Mouse (Mus musculus) hindbrain, embryonic 12.5 days (tissue): ENCODE data around the gene Sh3bp2. TPM values are rescaled to one million over a fixed set of nuclear protein-coding genes. Genes with fewer than 3 reads are reported as not detected.

ENCODE experiments used
- ATAC-seq: fragments of 200-750 bp; cut with Nextera tagmentation; 2 replicates; pipeline ENCODE4 v1.8.0; 2017; ENCODE audit warnings: moderate TSS enrichment; ENCODE audit not compliant: low FRiP score
- H3K27ac ChIP-seq: fragments of 300-500 bp; sonication (generic); 2 replicates; pipeline ENCODE4 v1.5.1; 2016; ENCODE audit warnings: mild to moderate bottlenecking
- H3K27me3 ChIP-seq: fragments of 300-500 bp; sonication (generic); 2 replicates; pipeline ENCODE4 v1.6.1; 2016; ENCODE audit warnings: mild to moderate bottlenecking
- H3K36me3 ChIP-seq: fragments of 300-500 bp; sonication (generic); 2 replicates; pipeline ENCODE4 v1.6.1; 2016; ENCODE audit warnings: mild to moderate bottlenecking
- H3K4me1 ChIP-seq: fragments of 300-500 bp; sonication (generic); 2 replicates; pipeline ENCODE4 v1.6.1; 2016
- H3K4me2 ChIP-seq: fragments of 300-500 bp; sonication (generic); replicated peaks from 2 replicates; pipeline ENCODE4 v1.6.1; 2016; ENCODE audit warnings: mild to moderate bottlenecking
- H3K4me3 ChIP-seq: fragments of 300-500 bp; sonication (generic); 2 replicates; pipeline ENCODE4 v1.5.1; 2016; ENCODE audit warnings: mild to moderate bottlenecking
- H3K9ac ChIP-seq: fragments of 300-500 bp; sonication (generic); 2 replicates; pipeline ENCODE4 v1.6.1; 2016; ENCODE audit warnings: mild to moderate bottlenecking, moderate library complexity
- H3K9me3 ChIP-seq: fragments of 300-500 bp; sonication (generic); replicated peaks from 2 replicates; pipeline ENCODE4 v1.6.1; 2016; ENCODE audit warnings: mild to moderate bottlenecking
- WGBS: fragments of 180-500 bp; shearing (Covaris S2); methylation state at CpG from one replicate; pipeline ENCODE4 v1.1.7; 2016; 5-methylcytosine and 5-hydroxymethylcytosine counted together
- polyA plus RNA-seq: library from polyadenylated mRNA; unstranded; fragments of >200 nt; fragmentation: Nextera tagmentation; extraction: Ambion mirVana; gene quantifications from 2 replicates; pipeline ENCODE4 v1.2.1, GENCODE M21; 2016

Sh3bp2 gene
- polyA plus RNA-seq, 1 experiment from 2014 or later: 17.5 TPM

DNA sequence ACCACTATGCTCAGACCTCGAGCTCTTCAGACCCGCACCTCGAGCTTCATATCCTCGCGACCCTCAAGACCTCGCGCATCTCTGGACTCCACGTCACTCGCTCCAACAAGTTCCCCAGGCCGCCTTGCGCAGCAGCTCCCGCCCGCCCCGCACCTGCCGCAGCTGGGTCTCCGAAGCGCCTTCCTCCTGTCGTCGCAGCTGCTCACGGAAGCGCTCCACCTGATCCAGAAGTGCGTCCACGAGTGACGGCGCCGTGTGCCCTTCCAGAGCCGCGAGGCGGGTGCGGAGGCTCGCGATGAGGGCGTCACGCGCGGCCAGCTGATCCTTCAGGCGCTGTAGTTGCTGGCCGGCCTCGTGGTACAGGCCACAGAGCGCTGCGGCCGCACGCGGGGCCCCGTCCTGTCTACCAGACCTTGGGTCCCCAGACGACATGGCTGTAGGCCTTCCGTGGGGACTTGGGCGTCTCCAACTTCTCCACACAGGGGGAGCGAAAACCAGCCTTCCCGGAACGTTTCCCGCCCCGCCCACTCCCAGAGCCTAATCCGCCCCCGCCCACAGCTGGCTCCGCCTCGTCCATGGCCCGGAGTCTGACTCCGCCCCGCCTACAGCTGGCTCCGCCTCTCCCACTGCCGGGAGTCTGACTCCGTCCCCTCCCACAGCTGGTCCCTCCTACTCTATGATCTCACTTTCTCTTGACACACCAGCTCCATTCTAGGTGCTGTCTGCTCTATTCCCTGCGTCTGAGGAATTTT lies 12.0 kb upstream of the Sh3bp2 start, which contains the start of gene Tnip2:
Gene Tnip2, minus strand, starts transcription at position 526 of the 752 bp plus-strand sequence.
- peaks cover 17% of the 10 kb centered on the region for H3K27me3 ChIP-seq
- H3K4me1 ChIP-seq: peaks cover 6% of the 10 kb centered on the region
- peak; percentile 94 for ATAC-seq
- under 1% methylated on average over 63 of the region's 64 CpGs for WGBS
- peak within 1 kb of the TSS; percentile 71 for H3K9ac ChIP-seq
- no peak within 1 kb of the TSS for H3K27ac ChIP-seq
- H3K36me3 ChIP-seq: no peaks in the 10 kb centered on the region
- 0 out of 2 replicates have a peak, but pooled peaks cover 5% of the 10 kb centered on the region for H3K9me3 ChIP-seq
- peak within 1 kb of the TSS; percentile 62 for H3K4me3 ChIP-seq
- H3K4me2 ChIP-seq: peak within 1 kb of the TSS; percentile 98

DNA sequence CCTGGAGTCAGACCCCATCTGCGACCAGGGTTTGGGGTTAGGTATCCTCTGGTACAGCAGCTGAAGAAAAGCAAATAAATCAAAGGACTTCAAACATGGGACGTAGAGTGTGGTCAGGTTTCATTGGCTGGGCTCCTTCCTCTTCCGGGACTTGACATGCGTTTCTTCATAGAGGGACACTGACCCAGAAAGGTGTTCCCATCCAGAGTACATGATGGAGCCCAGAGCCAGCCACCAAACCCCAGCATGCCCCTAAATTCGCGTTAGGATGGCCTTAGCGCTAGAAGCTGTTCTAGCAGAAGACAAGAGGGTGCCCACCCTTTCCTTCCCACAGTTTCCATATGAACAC lies 11.4 kb upstream of the Sh3bp2 start:
- 31% methylated on average over 7 of the region's 7 CpGs for WGBS
- Histone ChIP-seq H3K9me3 (0 out of 2 replicates have a peak, but pooled peaks cover 1% of the 10 kb centered on the region), H3K27me3 (peaks cover 17% of the 10 kb centered on the region), H3K27ac (no peak overlapping the region), H3K4me1 (peaks cover 6% of the 10 kb centered on the region), H3K9ac (no peak overlapping the region), H3K4me2 (peak overlapping the region; percentile 98), H3K4me3 (peak overlapping the region; percentile 62), H3K36me3 (no peaks in the 10 kb centered on the region)
- ATAC-seq: peak; percentile 36

GRCm38 (mm10) chr5:34515096-34515495 lies 10.5 kb upstream of the Sh3bp2 start:
- Histone ChIP-seq H3K4me1 (peaks cover 6% of the 10 kb centered on the region), H3K9ac (no peak overlapping the region), H3K4me3 (no peak overlapping the region), H3K27ac (no peak overlapping the region), H3K9me3 (no peaks in the 10 kb centered on the region), H3K27me3 (peaks cover 17% of the 10 kb centered on the region), H3K4me2 (no peak overlapping the region), H3K36me3 (no peaks in the 10 kb centered on the region)
- no peak for ATAC-seq

DNA sequence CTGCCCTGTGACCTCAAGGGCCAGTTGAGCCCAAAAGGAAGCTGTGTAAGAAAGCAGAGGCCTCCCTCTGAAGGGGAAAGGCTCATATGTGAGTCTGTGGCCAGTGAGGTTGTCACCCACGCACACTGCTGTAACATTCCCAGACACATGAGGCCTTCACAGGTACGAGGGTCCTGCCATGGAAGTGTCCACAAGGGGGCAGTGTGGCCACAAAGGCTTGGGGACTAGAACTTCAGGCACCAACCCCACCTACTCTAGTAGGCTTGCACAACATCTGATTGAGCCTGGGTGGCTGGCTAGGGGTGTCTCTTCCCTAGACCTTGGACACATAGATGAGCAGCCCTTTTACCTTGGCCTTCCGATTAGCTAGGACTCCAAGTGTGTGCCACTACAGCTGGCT lies 7.7 kb upstream of the Sh3bp2 start:
- H3K4me1 ChIP-seq: peaks cover 6% of the 10 kb centered on the region
- no peak overlapping the region for H3K4me3 ChIP-seq
- no peak overlapping the region for H3K4me2 ChIP-seq
- no peak overlapping the region for H3K27ac ChIP-seq
- H3K36me3 ChIP-seq: no peaks in the 10 kb centered on the region
- no peaks in the 10 kb centered on the region for H3K9me3 ChIP-seq
- no peak for ATAC-seq
- WGBS: 30% methylated on average over 3 of the region's 3 CpGs
- peaks cover 8% of the 10 kb centered on the region for H3K27me3 ChIP-seq
- no peak overlapping the region for H3K9ac ChIP-seq

DNA sequence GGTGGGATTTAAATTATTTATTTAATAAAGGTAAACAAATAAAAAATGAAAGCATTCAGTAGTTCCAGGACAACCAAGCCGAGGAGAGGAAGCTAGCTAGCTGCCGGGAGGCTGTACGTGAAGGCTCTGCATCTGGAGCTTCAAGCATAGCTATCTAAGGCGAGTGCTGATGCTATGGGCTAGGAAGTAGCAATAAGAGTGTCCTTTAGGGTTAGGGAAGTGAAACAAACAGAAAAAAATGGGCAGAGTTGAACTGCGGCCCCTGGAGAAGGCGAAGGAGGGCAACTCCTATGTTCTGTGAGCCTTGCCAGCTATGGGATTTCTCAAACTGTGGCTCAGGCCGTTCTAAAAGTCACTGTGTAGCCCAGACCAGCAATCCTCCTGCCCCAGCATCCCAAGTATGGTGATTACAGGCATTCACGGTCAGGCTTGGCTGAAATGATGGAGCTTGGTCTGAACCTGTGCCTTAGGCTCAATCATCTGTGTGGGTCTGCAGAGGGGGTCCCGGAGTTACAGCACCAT lies 6.2 kb upstream of the Sh3bp2 start:
- 84% methylated on average over 9 of the region's 9 CpGs for WGBS
- no peak overlapping the region for H3K4me3 ChIP-seq
- H3K9me3 ChIP-seq: no peaks in the 10 kb centered on the region
- no peaks in the 10 kb centered on the region for H3K36me3 ChIP-seq
- H3K4me1 ChIP-seq: no peaks in the 10 kb centered on the region
- H3K27ac ChIP-seq: no peak overlapping the region
- H3K27me3 ChIP-seq: peaks cover 2% of the 10 kb centered on the region; the same call in 1 of the 2 replicates
- no peak overlapping the region for H3K9ac ChIP-seq
- no peak for ATAC-seq
- H3K4me2 ChIP-seq: no peak overlapping the region

GRCm38 (mm10) chr5:34520458-34521209 lies 5.0 kb upstream of the Sh3bp2 start:
- 73% methylated on average over 11 of the region's 11 CpGs for WGBS
- no peaks in the 10 kb centered on the region for H3K36me3 ChIP-seq
- no peak for ATAC-seq

GRCm38 (mm10) chr5:34521337-34521736 lies 4.3 kb upstream of the Sh3bp2 start:
- WGBS: 85% methylated on average over 3 of the region's 3 CpGs
- Histone ChIP-seq H3K36me3 (no peaks in the 10 kb centered on the region), H3K27ac (no peak overlapping the region), H3K9me3 (no peaks in the 10 kb centered on the region), H3K27me3 (peaks cover 1% of the 10 kb centered on the region; the same call in 1 of the 2 replicates), H3K4me1 (no peaks in the 10 kb centered on the region), H3K4me2 (no peak overlapping the region), H3K9ac (no peak overlapping the region), H3K4me3 (no peak overlapping the region)
- ATAC-seq: no peak

More at GRCm38 (mm10) chr5:34520458-34521209, 5.0 kb upstream of the Sh3bp2 start:
- no peaks in the 10 kb centered on the region; the same call in 1 of the 2 replicates for H3K27me3 ChIP-seq
- H3K9ac ChIP-seq: no peak overlapping the region
- no peak overlapping the region for H3K4me3 ChIP-seq
- no peaks in the 10 kb centered on the region for H3K9me3 ChIP-seq
- H3K4me1 ChIP-seq: no peaks in the 10 kb centered on the region
- H3K27ac ChIP-seq: no peak overlapping the region
- no peak overlapping the region for H3K4me2 ChIP-seq

GRCm38 (mm10) chr5:34523958-34524485 lies 1.6 kb upstream of the Sh3bp2 start:
- Histone ChIP-seq H3K4me1 (no peaks in the 10 kb centered on the region), H3K27me3 (peaks cover 12% of the 10 kb centered on the region), H3K4me2 (no peak overlapping the region), H3K9me3 (no peaks in the 10 kb centered on the region), H3K36me3 (no peaks in the 10 kb centered on the region), H3K4me3 (no peak overlapping the region), H3K9ac (no peak overlapping the region), H3K27ac (no peak overlapping the region)
- no peak for ATAC-seq
- WGBS: 60% methylated on average over 4 of the region's 4 CpGs

DNA sequence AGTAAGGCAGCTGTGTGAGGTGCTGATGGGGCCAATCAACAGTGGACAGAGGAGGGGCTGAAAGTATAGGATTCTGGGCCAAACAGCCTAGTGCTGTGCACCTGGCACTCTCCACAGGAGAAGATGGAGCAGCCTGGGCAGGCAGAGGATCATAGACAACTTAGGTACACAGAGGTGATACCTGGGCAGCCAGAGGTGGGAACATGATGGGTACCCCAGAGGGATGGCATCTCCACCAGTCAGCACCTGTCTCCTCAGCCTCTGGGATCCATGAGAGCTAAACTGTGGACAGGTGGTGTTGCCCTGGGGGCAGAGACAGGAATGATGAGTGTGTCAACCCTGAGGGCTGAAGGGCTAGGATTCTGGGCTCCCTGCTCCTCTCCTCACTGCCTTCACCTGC lies 1.1 kb upstream of the Sh3bp2 start:
- H3K27me3 ChIP-seq: peaks cover 12% of the 10 kb centered on the region
- no peak overlapping the region for H3K27ac ChIP-seq
- no peaks in the 10 kb centered on the region for H3K9me3 ChIP-seq
- H3K4me1 ChIP-seq: no peaks in the 10 kb centered on the region
- no peak overlapping the region for H3K4me3 ChIP-seq
- no peak overlapping the region for H3K9ac ChIP-seq
- H3K4me2 ChIP-seq: no peak overlapping the region
- no peak for ATAC-seq
- H3K36me3 ChIP-seq: no peaks in the 10 kb centered on the region

- WGBS: 36% methylated on average over 5 of the region's 5 CpGs
- H3K4me3 ChIP-seq: no peak overlapping the region
- H3K9me3 ChIP-seq: no peaks in the 10 kb centered on the region
- no peak overlapping the region for H3K27ac ChIP-seq
- ATAC-seq: no peak
- no peak overlapping the region; the same call in 1 of the 2 replicates for H3K9ac ChIP-seq
- no peaks in the 10 kb centered on the region for H3K4me1 ChIP-seq
- no peaks in the 10 kb centered on the region for H3K36me3 ChIP-seq
- peaks cover 12% of the 10 kb centered on the region for H3K27me3 ChIP-seq
- H3K4me2 ChIP-seq: peak overlapping the region; percentile 59; the same call in 1 of the 2 replicates
Observed at GRCm38 (mm10) chr5:34526477-34526775, 788 bp downstream of the Sh3bp2 start.

DNA sequence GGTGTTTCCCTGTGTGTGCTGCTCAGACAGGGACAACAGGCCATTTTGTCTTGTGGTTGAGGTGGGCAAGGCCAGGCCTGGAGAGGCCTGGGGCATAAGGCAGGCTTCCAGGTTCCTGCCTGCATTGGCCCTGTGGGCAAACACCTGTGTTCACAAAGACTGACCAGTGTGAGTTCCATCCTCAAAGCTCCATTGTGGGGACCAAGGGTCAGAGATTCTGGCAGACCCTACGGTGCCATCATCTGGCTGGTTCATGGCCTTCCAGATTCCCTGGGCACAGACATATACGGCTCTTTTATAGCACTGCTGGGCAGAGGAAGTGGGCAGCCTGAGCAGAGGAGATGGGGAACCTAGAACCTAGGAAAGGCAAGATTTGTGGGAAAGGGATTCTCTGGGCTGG lies 1.7 kb downstream of the Sh3bp2 start:
- no peak overlapping the region for H3K27ac ChIP-seq
- no peaks in the 10 kb centered on the region for H3K4me1 ChIP-seq
- H3K36me3 ChIP-seq: no peaks in the 10 kb centered on the region
- H3K9ac ChIP-seq: no peak overlapping the region
- H3K27me3 ChIP-seq: peaks cover 12% of the 10 kb centered on the region
- WGBS: 85% methylated on average over 2 of the region's 2 CpGs
- no peaks in the 10 kb centered on the region for H3K9me3 ChIP-seq
- no peak overlapping the region for H3K4me3 ChIP-seq
- ATAC-seq: no peak
- no peak overlapping the region for H3K4me2 ChIP-seq

DNA sequence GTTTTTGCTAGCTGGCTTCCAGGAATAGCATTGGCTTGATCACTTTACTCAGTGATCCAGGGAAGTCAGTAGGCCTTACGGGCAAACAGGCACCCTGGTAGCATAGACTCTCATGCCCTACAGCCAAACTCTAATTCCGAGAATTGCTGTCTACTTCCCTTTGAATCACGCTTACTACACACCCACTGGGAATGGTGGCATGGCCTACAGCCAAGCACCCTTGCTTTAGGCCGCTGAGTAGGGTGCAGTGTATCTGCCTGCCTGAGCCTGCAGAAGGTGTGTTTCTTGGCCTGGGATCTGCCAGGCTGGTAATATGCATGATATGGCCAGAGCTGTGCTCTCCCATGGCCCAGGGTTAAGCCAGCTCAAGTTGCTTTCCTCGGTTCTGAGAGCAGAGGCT lies 3.1 kb downstream of the Sh3bp2 start:
- no peaks in the 10 kb centered on the region for H3K36me3 ChIP-seq
- H3K4me3 ChIP-seq: no peak overlapping the region
- H3K27me3 ChIP-seq: peaks cover 12% of the 10 kb centered on the region
- H3K9ac ChIP-seq: no peak overlapping the region
- no peak overlapping the region for H3K27ac ChIP-seq
- no peaks in the 10 kb centered on the region for H3K4me1 ChIP-seq
- ATAC-seq: no peak
- WGBS: 84% methylated on average over 5 of the region's 5 CpGs
- H3K4me2 ChIP-seq: no peak overlapping the region
- no peaks in the 10 kb centered on the region for H3K9me3 ChIP-seq
